Mouse (Mus musculus): ENCODE data around the gene Znrf2. TPM values are rescaled to one million over a fixed set of nuclear protein-coding genes. Genes with fewer than 3 reads are reported as not detected.

The Znrf2 gene
- polyA plus RNA-seq, 1 experiment from 2014 or later = 2.9 TPM

GRCm38 (mm10) chr6:54927946-54928345 is 111.2 kb downstream of the Znrf2 start:
- Histone ChIP-seq H3K27me3 (ENCODE audit: control insufficient read depth, insufficient read depth, low read length) (no peaks in the 10 kb centered on the region), H3K36me3 (ENCODE audit: control insufficient read depth, insufficient read depth, low read length) (no peaks in the 10 kb centered on the region), H3K4me2 (no peak overlapping the region), H3K4me3 (ENCODE audit: low read depth, low read length) (no peak overlapping the region), H3K9me3 (ENCODE audit: control insufficient read depth, low read length) (no peaks in the 10 kb centered on the region), H3K27ac (ENCODE audit: low read depth, low read length) (no peak overlapping the region), H3K4me1 (ENCODE audit: control insufficient read depth, insufficient read depth, low read length) (no peaks in the 10 kb centered on the region), H3K9ac (ENCODE audit: low read length) (no peak overlapping the region)
- ATAC-seq (ENCODE audit: low FRiP score) = no peak
- WGBS = 88% methylated on average over 6 of the region's 6 CpGs
- DNase-seq (ENCODE audit: low spot score, missing footprints) = no peak

DNA sequence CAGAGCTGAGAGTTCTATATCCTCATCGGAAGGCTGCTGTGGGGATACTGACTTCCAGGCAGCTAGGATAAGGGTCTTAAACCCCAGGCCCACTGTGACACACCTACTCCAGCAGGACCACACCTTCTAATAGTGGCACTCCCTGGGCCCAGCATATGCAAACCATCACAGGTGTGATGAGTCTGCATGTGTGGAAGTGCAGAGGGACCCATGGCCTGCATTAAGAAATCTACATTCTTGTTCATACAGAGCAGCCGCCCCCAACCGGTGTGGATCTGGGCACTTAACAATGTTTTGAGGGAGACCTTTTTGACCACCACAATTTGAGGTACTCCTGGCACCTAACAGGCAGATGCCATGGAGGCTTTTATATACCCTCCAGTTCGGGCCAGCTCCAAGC is 114.9 kb downstream of the Znrf2 start:
- H3K9me3 ChIP-seq (ENCODE audit: control insufficient read depth, low read length) = no peaks in the 10 kb centered on the region
- no peak overlapping the region for H3K27ac ChIP-seq (ENCODE audit: low read depth, low read length)
- no peaks in the 10 kb centered on the region for H3K36me3 ChIP-seq (ENCODE audit: control insufficient read depth, insufficient read depth, low read length)
- ATAC-seq (ENCODE audit: low FRiP score) (no peak), DNase-seq (ENCODE audit: low spot score, missing footprints) (no peak)
- H3K4me3 ChIP-seq (ENCODE audit: low read depth, low read length) = no peak overlapping the region
- H3K27me3 ChIP-seq (ENCODE audit: control insufficient read depth, insufficient read depth, low read length) = no peaks in the 10 kb centered on the region
- H3K4me2 ChIP-seq = no peak overlapping the region
- H3K9ac ChIP-seq (ENCODE audit: low read length) = no peak overlapping the region
- whole genome bisulfite sequencing = 93% methylated on average over 4 of the region's 4 CpGs
- no peaks in the 10 kb centered on the region for H3K4me1 ChIP-seq (ENCODE audit: control insufficient read depth, insufficient read depth, low read length)

- DNase-seq (ENCODE audit: low spot score, missing footprints) (no peak), ATAC-seq (ENCODE audit: low FRiP score) (no peak)
- Histone ChIP-seq H3K9me3 (ENCODE audit: control insufficient read depth, low read length) (no peaks in the 10 kb centered on the region), H3K36me3 (ENCODE audit: control insufficient read depth, insufficient read depth, low read length) (no peaks in the 10 kb centered on the region), H3K27ac (ENCODE audit: low read depth, low read length) (no peak overlapping the region), H3K27me3 (ENCODE audit: control insufficient read depth, insufficient read depth, low read length) (no peaks in the 10 kb centered on the region), H3K4me2 (no peak overlapping the region), H3K9ac (ENCODE audit: low read length) (no peak overlapping the region), H3K4me1 (ENCODE audit: control insufficient read depth, insufficient read depth, low read length) (no peaks in the 10 kb centered on the region), H3K4me3 (ENCODE audit: low read depth, low read length) (no peak overlapping the region)
- 92% methylated on average over 12 of the region's 12 CpGs for WGBS
These were observed 115.8 kb downstream of the Znrf2 start for GRCm38 (mm10) chr6:54932526-54932925.

DNA sequence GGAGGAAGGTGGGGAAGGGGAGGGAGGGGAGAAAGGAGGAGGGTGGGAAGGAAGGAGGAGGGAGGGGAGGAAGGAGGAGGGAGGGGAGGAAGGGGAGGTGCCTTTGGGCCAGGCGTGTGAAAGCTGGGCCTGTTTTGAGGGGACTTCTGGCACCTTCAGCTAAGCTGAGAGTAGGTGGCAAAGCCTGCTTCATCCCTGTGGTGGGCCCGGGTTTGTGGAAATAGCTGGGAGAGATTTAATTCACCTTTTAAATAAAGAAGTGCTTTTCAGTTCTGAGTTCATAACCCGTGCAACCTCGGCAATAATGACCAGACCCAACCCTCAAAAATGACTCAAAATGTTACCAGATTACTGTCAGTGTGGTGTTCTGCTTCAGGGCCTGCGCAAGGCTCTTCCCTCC is 116.5 kb downstream of the Znrf2 start:
- 78% methylated on average over 5 of the region's 5 CpGs for WGBS
- no peaks in the 10 kb centered on the region for H3K9me3 ChIP-seq (ENCODE audit: control insufficient read depth, low read length)
- no peak overlapping the region for H3K27ac ChIP-seq (ENCODE audit: low read depth, low read length)
- DNase-seq (ENCODE audit: low spot score, missing footprints) = no peak
- H3K4me2 ChIP-seq = no peak overlapping the region
- ATAC-seq (ENCODE audit: low FRiP score) = no peak
- H3K4me1 ChIP-seq (ENCODE audit: control insufficient read depth, insufficient read depth, low read length) = no peaks in the 10 kb centered on the region
- H3K4me3 ChIP-seq (ENCODE audit: low read depth, low read length) = no peak overlapping the region
- H3K27me3 ChIP-seq (ENCODE audit: control insufficient read depth, insufficient read depth, low read length) = no peaks in the 10 kb centered on the region
- H3K9ac ChIP-seq (ENCODE audit: low read length) = no peak overlapping the region
- H3K36me3 ChIP-seq (ENCODE audit: control insufficient read depth, insufficient read depth, low read length) = no peaks in the 10 kb centered on the region

DNA sequence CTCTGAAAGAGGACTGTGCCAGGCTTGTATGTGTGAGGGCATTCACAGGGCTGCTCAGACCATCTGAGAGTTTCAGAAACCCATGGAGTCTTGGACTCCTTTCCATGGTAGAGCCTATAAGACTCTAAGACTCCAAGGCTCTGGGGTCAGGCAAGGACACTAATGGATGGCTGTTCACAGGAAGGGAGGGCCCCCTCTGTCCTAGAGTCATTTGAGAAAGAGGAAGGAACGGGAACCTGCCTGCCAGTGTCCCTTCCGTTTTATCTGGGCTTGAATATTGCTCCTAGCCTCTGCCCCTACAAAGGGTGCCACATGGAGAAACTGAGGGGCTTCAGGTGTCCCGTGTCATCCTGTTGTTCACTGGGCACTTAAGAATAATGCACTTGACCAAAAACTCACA is 117.2 kb downstream of the Znrf2 start:
- Histone ChIP-seq H3K27ac (ENCODE audit: low read depth, low read length) (no peak overlapping the region), H3K36me3 (ENCODE audit: control insufficient read depth, insufficient read depth, low read length) (no peaks in the 10 kb centered on the region), H3K4me1 (ENCODE audit: control insufficient read depth, insufficient read depth, low read length) (no peaks in the 10 kb centered on the region), H3K9me3 (ENCODE audit: control insufficient read depth, low read length) (no peaks in the 10 kb centered on the region), H3K4me2 (no peak overlapping the region), H3K27me3 (ENCODE audit: control insufficient read depth, insufficient read depth, low read length) (no peaks in the 10 kb centered on the region), H3K4me3 (ENCODE audit: low read depth, low read length) (no peak overlapping the region), H3K9ac (ENCODE audit: low read length) (no peak overlapping the region)
- 85% methylated on average over 3 of the region's 3 CpGs for WGBS
- no peak for DNase-seq (ENCODE audit: low spot score, missing footprints)
- no peak for ATAC-seq (ENCODE audit: low FRiP score)

GRCm38 (mm10) chr6:54934313-54934712 is 117.6 kb downstream of the Znrf2 start:
- DNase-seq (ENCODE audit: low spot score, missing footprints) (no peak), ATAC-seq (ENCODE audit: low FRiP score) (no peak)
- no peaks in the 10 kb centered on the region for H3K36me3 ChIP-seq (ENCODE audit: control insufficient read depth, insufficient read depth, low read length)
- no peak overlapping the region for H3K4me2 ChIP-seq
- H3K27ac ChIP-seq (ENCODE audit: low read depth, low read length) = no peak overlapping the region
- no peaks in the 10 kb centered on the region for H3K4me1 ChIP-seq (ENCODE audit: control insufficient read depth, insufficient read depth, low read length)
- no peaks in the 10 kb centered on the region for H3K9me3 ChIP-seq (ENCODE audit: control insufficient read depth, low read length)
- no peaks in the 10 kb centered on the region for H3K27me3 ChIP-seq (ENCODE audit: control insufficient read depth, insufficient read depth, low read length)
- H3K4me3 ChIP-seq (ENCODE audit: low read depth, low read length) = no peak overlapping the region
- 93% methylated on average over 8 of the region's 8 CpGs for WGBS
- no peak overlapping the region for H3K9ac ChIP-seq (ENCODE audit: low read length)

DNA sequence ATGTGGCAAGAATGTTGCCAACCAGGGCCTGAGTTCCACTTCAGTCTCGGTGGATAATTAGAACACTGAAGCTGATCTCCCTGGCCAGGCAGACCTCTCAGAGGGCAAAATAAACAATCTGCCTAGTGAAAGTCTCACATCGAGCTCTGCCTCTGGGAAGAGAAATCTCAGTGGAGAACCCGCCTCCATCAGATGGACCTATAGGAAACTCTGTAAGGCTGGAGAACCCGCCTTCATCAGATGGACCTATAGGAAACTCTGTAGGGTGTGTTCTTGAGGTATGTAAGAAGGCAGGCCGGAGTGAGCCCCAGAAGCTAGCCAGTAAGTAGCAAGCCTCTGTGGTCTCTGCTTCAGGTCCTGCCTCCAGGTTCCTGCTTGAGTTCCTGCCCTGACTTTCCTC is 118.2 kb downstream of the Znrf2 start:
- Histone ChIP-seq H3K4me3 (ENCODE audit: low read depth, low read length) (no peak overlapping the region), H3K27ac (ENCODE audit: low read depth, low read length) (no peak overlapping the region), H3K27me3 (ENCODE audit: control insufficient read depth, insufficient read depth, low read length) (no peaks in the 10 kb centered on the region), H3K9ac (ENCODE audit: low read length) (no peak overlapping the region), H3K9me3 (ENCODE audit: control insufficient read depth, low read length) (no peaks in the 10 kb centered on the region), H3K36me3 (ENCODE audit: control insufficient read depth, insufficient read depth, low read length) (no peaks in the 10 kb centered on the region), H3K4me1 (ENCODE audit: control insufficient read depth, insufficient read depth, low read length) (no peaks in the 10 kb centered on the region), H3K4me2 (no peak overlapping the region)
- DNase-seq (ENCODE audit: low spot score, missing footprints) = no peak
- 79% methylated on average over 5 of the region's 5 CpGs for WGBS
- ATAC-seq (ENCODE audit: low FRiP score) = no peak

DNA sequence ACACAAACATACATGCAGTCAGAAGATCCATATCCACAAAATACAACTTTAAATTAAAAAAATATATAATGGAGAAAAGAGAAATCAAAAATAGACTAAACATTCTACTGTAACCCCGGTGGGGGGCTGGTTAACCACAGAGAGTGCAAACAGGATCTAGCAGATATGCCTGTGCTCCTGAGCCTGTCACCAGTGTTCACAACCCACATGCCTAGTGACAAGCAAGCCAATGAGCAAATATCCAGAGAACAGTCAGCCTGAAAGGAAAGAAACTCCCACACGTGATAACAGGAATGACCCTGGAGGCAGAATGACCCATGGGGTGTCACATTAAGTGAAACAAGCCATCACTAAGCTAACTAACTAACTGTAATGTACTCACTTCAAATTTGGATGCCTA is 119.8 kb downstream of the Znrf2 start:
- Histone ChIP-seq H3K27ac (ENCODE audit: low read depth, low read length) (no peak overlapping the region), H3K27me3 (ENCODE audit: control insufficient read depth, insufficient read depth, low read length) (no peaks in the 10 kb centered on the region), H3K4me3 (ENCODE audit: low read depth, low read length) (no peak overlapping the region), H3K4me1 (ENCODE audit: control insufficient read depth, insufficient read depth, low read length) (no peaks in the 10 kb centered on the region), H3K4me2 (no peak overlapping the region), H3K9me3 (ENCODE audit: control insufficient read depth, low read length) (no peaks in the 10 kb centered on the region), H3K9ac (ENCODE audit: low read length) (no peak overlapping the region), H3K36me3 (ENCODE audit: control insufficient read depth, insufficient read depth, low read length) (no peaks in the 10 kb centered on the region)
- DNase-seq (ENCODE audit: low spot score, missing footprints) (no peak), ATAC-seq (ENCODE audit: low FRiP score) (no peak)
- 83% methylated on average over 2 of the region's 2 CpGs for WGBS

- peaks cover 6% of the 10 kb centered on the region; the same call in 1 of the 2 replicates for H3K27me3 ChIP-seq (ENCODE audit: control insufficient read depth, insufficient read depth, low read length)
- H3K36me3 ChIP-seq (ENCODE audit: control insufficient read depth, insufficient read depth, low read length) = no peaks in the 10 kb centered on the region
- H3K9ac ChIP-seq (ENCODE audit: low read length) = no peak overlapping the region
- 80% methylated on average over 4 of the region's 4 CpGs for WGBS
- no peak overlapping the region for H3K4me2 ChIP-seq
- ATAC-seq (ENCODE audit: low FRiP score) = no peak
- H3K4me1 ChIP-seq (ENCODE audit: control insufficient read depth, insufficient read depth, low read length) = no peaks in the 10 kb centered on the region
- H3K9me3 ChIP-seq (ENCODE audit: control insufficient read depth, low read length) = no peaks in the 10 kb centered on the region
- no peak overlapping the region for H3K4me3 ChIP-seq (ENCODE audit: low read depth, low read length)
- DNase-seq (ENCODE audit: low spot score, missing footprints) = no peak
- H3K27ac ChIP-seq (ENCODE audit: low read depth, low read length) = no peak overlapping the region
These were observed 122.9 kb downstream of the Znrf2 start for GRCm38 (mm10) chr6:54939631-54940030.

- DNase-seq (ENCODE audit: low spot score, missing footprints) (no peak), ATAC-seq (ENCODE audit: low FRiP score) (no peak)
- no peaks in the 10 kb centered on the region for H3K4me1 ChIP-seq (ENCODE audit: control insufficient read depth, insufficient read depth, low read length)
- H3K4me3 ChIP-seq (ENCODE audit: low read depth, low read length) = no peak overlapping the region
- H3K9ac ChIP-seq (ENCODE audit: low read length) = no peak overlapping the region
- 80% methylated on average over 7 of the region's 7 CpGs for WGBS
- peaks cover 6% of the 10 kb centered on the region; the same call in 1 of the 2 replicates for H3K27me3 ChIP-seq (ENCODE audit: control insufficient read depth, insufficient read depth, low read length)
- H3K4me2 ChIP-seq = no peak overlapping the region
- H3K27ac ChIP-seq (ENCODE audit: low read depth, low read length) = no peak overlapping the region
- H3K36me3 ChIP-seq (ENCODE audit: control insufficient read depth, insufficient read depth, low read length) = no peaks in the 10 kb centered on the region
- no peaks in the 10 kb centered on the region for H3K9me3 ChIP-seq (ENCODE audit: control insufficient read depth, low read length)
These were observed 123.4 kb downstream of the Znrf2 start for GRCm38 (mm10) chr6:54940126-54940525.
